Mouse (Mus musculus) limb, embryonic 14.5 days (tissue): ENCODE results near the gene G530012D18Rik. TPM values are rescaled to one million over a fixed set of nuclear protein-coding genes. Genes with fewer than 3 reads are reported as not detected.
"Not testable (repeated sequence)": the region's sequence is repeated elsewhere in the genome, so short reads cannot be mapped to it uniquely, and the experiment has no call there.

Experiments used
- ATAC-seq: fragments of 200-750 bp; cut with Nextera tagmentation; 2 replicates; pipeline ENCODE4 v1.8.0; 2017; ENCODE audit warnings: low read depth, moderate number of reproducible peaks, moderate TSS enrichment; ENCODE audit not compliant: low FRiP score
- DNase-seq: peaks from one replicate; pipeline ENCODE4 v3.0.0-alpha.2; 2015; ENCODE audit warnings: low spot score
- H3K27ac ChIP-seq: fragments of 300-500 bp; sonication (generic); replicated peaks from 2 replicates; pipeline ENCODE4 v1.5.1; 2014; ENCODE audit warnings: low read depth, mild to moderate bottlenecking, low read length, moderate library complexity, mixed read lengths
- H3K27me3 ChIP-seq: fragments of 300-500 bp; sonication (generic); 2 replicates; pipeline ENCODE4 v1.6.1; 2014; ENCODE audit warnings: low read length, mixed read lengths; ENCODE audit not compliant: control insufficient read depth, insufficient read depth
- H3K36me3 ChIP-seq: fragments of 300-500 bp; sonication (generic); 2 replicates; pipeline ENCODE4 v1.6.1; 2014; ENCODE audit warnings: mild to moderate bottlenecking, low read length, moderate library complexity, mixed read lengths; ENCODE audit not compliant: control insufficient read depth, insufficient read depth
- H3K4me1 ChIP-seq: fragments of 300-500 bp; sonication (generic); 2 replicates; pipeline ENCODE4 v1.6.1; 2014; ENCODE audit warnings: antibody characterized with exemption, low read length, mixed read lengths; ENCODE audit not compliant: control insufficient read depth, insufficient read depth
- H3K4me2 ChIP-seq: fragments of 300-500 bp; sonication (generic); replicated peaks from 2 replicates; pipeline ENCODE4 v1.6.1; 2014; ENCODE audit warnings: low read depth, mild to moderate bottlenecking, low read length, moderate library complexity; ENCODE audit not compliant: severe bottlenecking
- H3K4me3 ChIP-seq: fragments of 300-500 bp; sonication (generic); replicated peaks from 2 replicates; pipeline ENCODE4 v1.5.1; 2014; ENCODE audit warnings: low read length
- H3K9ac ChIP-seq: fragments of 300-500 bp; sonication (generic); 2 replicates; pipeline ENCODE4 v1.6.1; 2014; ENCODE audit warnings: mild to moderate bottlenecking, low read depth, low read length, moderate library complexity; ENCODE audit not compliant: severe bottlenecking
- H3K9me3 ChIP-seq: fragments of 300-500 bp; sonication (generic); 2 replicates; pipeline ENCODE4 v1.6.1; 2016; ENCODE audit warnings: low read length; ENCODE audit not compliant: control insufficient read depth
- WGBS: fragments of 180-500 bp; shearing (Covaris S2); extraction: QIAGEN DNeasy Blood & Tissue Kit; methylation state at CpG from one replicate; pipeline ENCODE4 v1.1.7; 2014; 5-methylcytosine and 5-hydroxymethylcytosine counted together
- polyA plus RNA-seq, 2 experiments: library from polyadenylated mRNA; depleted of rRNA in 1 of 2; stranded (reverse) in 1 of 2; unstranded in 1 of 2; fragments of >200 nt; fragmentation: Nextera tagmentation in 1 of 2; extraction: Ambion mirVana in 1 of 2; gene quantifications; 2 replicates each; pipeline versions ENCODE4 v1.2.1 to v1.2.3; 2012 to 2014

Gene G530012D18Rik
- polyA plus RNA-seq, 2 experiments: not detected

GRCm38 (mm10) chr1:85579199-85580147 lies 4.0 kb downstream of the G530012D18Rik start:
- DNase-seq, H3K9ac ChIP-seq, ATAC-seq, H3K9me3 ChIP-seq, H3K4me2 ChIP-seq, H3K27ac ChIP-seq, H3K4me1 ChIP-seq, H3K36me3 ChIP-seq, H3K4me3 ChIP-seq, H3K27me3 ChIP-seq: not testable (repeated sequence)
- 73% methylated on average over 6 of the region's 7 CpGs for WGBS

- not testable (repeated sequence) for H3K4me3 ChIP-seq, ATAC-seq, DNase-seq, H3K27ac ChIP-seq, H3K36me3 ChIP-seq, H3K4me1 ChIP-seq, H3K9ac ChIP-seq, H3K27me3 ChIP-seq, H3K4me2 ChIP-seq, H3K9me3 ChIP-seq
- 81% methylated on average over 2 of the region's 4 CpGs for WGBS
Observed at GRCm38 (mm10) chr1:85580148-85580534, 4.7 kb downstream of the G530012D18Rik start.

GRCm38 (mm10) chr1:85580578-85580977 lies 5.1 kb downstream of the G530012D18Rik start:
- not testable (repeated sequence) for ATAC-seq, H3K9ac ChIP-seq, H3K36me3 ChIP-seq, H3K4me2 ChIP-seq, H3K27ac ChIP-seq, DNase-seq, H3K4me1 ChIP-seq, H3K9me3 ChIP-seq, H3K27me3 ChIP-seq, H3K4me3 ChIP-seq
- WGBS: 59% methylated on average over 3 of the region's 3 CpGs

- H3K27me3 ChIP-seq, H3K36me3 ChIP-seq, H3K4me2 ChIP-seq, H3K4me3 ChIP-seq, DNase-seq, H3K4me1 ChIP-seq, H3K27ac ChIP-seq, H3K9ac ChIP-seq, ATAC-seq, H3K9me3 ChIP-seq: not testable (repeated sequence)
- 41% methylated on average over 5 of the region's 5 CpGs for WGBS
Observed at GRCm38 (mm10) chr1:85581518-85581917, 6.0 kb downstream of the G530012D18Rik start.

- DNase-seq, H3K36me3 ChIP-seq: not testable (repeated sequence)
Observed at GRCm38 (mm10) chr1:85588697-85589096, 13.2 kb downstream of the G530012D18Rik start.

GRCm38 (mm10) chr1:85592526-85592925 lies 17.1 kb downstream of the G530012D18Rik start:
- ATAC-seq, DNase-seq, H3K4me1 ChIP-seq, H3K27ac ChIP-seq, H3K9ac ChIP-seq, H3K27me3 ChIP-seq, H3K4me3 ChIP-seq, H3K4me2 ChIP-seq, H3K9me3 ChIP-seq, H3K36me3 ChIP-seq: not testable (repeated sequence)
- WGBS: 84% methylated on average over 8 of the region's 8 CpGs

More at GRCm38 (mm10) chr1:85588697-85589096, 13.2 kb downstream of the G530012D18Rik start:
- H3K9me3 ChIP-seq, H3K9ac ChIP-seq, ATAC-seq, H3K4me2 ChIP-seq, H3K4me1 ChIP-seq, H3K4me3 ChIP-seq, H3K27me3 ChIP-seq, H3K27ac ChIP-seq: not testable (repeated sequence)
- WGBS: 78% methylated on average over 1 of the region's 2 CpGs

- H3K9me3 ChIP-seq, DNase-seq: not testable (repeated sequence)
- 78% methylated on average over 16 of the region's 17 CpGs for WGBS
Observed at GRCm38 (mm10) chr1:85598271-85599012, 23.0 kb downstream of the G530012D18Rik start, which contains the start of gene Sp110. Gene Sp110, minus strand, starts transcription at chr1:85598817.

GRCm38 (mm10) chr1:85600078-85600477 lies 24.6 kb downstream of the G530012D18Rik start, which contains the start of gene Sp140:
Gene Sp140, plus strand, starts transcription at chr1:85600378.
- H3K4me2 ChIP-seq, H3K4me3 ChIP-seq, H3K4me1 ChIP-seq, H3K27me3 ChIP-seq, H3K27ac ChIP-seq, ATAC-seq, H3K36me3 ChIP-seq, DNase-seq, H3K9ac ChIP-seq, H3K9me3 ChIP-seq: not testable (repeated sequence)
- WGBS: no CpG with 5 or more reads among the region's 5 CpGs

More at GRCm38 (mm10) chr1:85598271-85599012, 23.0 kb downstream of the G530012D18Rik start, which contains the start of gene Sp110:
- H3K9ac ChIP-seq, H3K36me3 ChIP-seq, H3K4me1 ChIP-seq, ATAC-seq, H3K27me3 ChIP-seq, H3K4me3 ChIP-seq, H3K4me2 ChIP-seq, H3K27ac ChIP-seq: not testable (repeated sequence)
